Mouse (Mus musculus): ENCODE measurements at regions not wholly inside any gene's neighbourhood (a gene's known extent, or its start where the extent isn't known, plus 50 kb on each side); places are given as distances from the start of the nearest gene placed in this dataset.
"Not testable (repeated sequence)": the region's sequence is repeated elsewhere in the genome, so short reads cannot be mapped to it uniquely, and the experiment has no call there.

DNA sequence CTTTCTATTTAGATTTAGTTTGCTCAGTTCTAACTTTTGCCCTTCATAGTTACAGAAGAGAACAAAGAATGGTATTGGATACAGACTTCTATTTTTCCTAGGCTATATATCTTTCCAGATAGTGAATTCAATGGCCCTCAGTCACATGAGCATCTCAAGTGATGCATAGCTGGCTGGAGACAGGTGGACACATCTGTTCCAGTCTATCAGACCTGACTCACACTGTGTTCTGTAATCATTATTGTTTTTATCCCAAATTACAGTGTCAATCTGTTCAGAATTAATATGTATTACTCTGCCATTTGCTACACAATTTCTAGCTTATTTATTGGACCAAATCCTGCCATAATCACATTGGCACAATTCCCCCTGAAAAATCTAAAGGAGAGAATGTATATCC, 298.0 kb upstream of the Foxg1 start:
- Histone ChIP-seq H3K4me3 (no peak overlapping the region), H3K27ac (no peak overlapping the region)
- no peak for DNase-seq (ENCODE audit: low spot score in 2 of 2)
- TF ChIP-seq CTCF (conservative IDR thresholded peaks at IDR 0.05): no peak

DNA sequence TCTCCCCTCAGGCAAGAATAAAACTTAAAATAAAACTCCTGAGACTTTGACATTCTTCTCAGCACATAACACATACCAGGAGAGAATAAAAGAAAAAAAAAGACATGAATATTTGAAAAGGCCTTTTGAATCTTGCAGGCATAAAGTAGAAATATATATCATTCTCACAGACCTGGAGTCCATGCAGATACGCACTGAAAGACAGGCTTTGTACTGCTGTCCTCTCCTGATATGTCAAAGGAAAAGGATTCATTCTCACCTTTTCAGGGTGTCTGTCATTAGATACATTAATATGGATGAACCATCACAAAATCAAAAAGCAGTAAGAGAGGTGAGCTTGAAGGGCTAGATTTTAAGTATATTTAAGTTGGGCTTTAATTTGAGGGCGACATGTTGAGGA, 296.4 kb upstream of the Foxg1 start:
- Histone ChIP-seq H3K27ac (no peak overlapping the region), H3K4me3 (no peak overlapping the region)
- no peak for DNase-seq (ENCODE audit: low spot score in 2 of 2)
- TF ChIP-seq CTCF (conservative IDR thresholded peaks at IDR 0.05): no peak

GRCm38 (mm10) chr12:49090177-49090576, 292.3 kb upstream of the Foxg1 start:
- DNase-seq (ENCODE audit: low spot score in 2 of 2): no peak
- H3K27ac ChIP-seq: no peak overlapping the region
- H3K4me3 ChIP-seq: no peak overlapping the region
- TF ChIP-seq CTCF (conservative IDR thresholded peaks at IDR 0.05): no peak

DNA sequence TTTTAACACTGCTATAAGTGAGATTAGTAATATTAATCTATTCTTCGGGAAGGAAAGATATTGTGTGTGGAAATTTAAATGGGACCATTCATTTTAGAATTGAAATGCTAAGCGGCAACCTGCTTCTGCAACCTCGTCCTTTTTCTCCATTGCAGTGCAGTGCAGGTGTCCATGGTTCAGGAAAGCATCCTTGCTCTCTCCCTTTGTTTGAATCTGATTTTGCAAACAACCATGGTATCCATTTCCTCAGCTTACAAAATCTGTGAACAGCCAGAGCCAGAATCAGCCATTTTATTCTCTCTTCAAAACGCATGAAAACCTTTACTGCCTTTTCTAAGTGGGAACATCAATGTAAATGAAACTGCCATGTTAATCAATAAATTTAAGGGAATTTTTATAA, 276.5 kb upstream of the Foxg1 start:
- Histone ChIP-seq H3K4me3 (no peak overlapping the region), H3K27ac (no peak overlapping the region)
- no peak for TF ChIP-seq CTCF (conservative IDR thresholded peaks at IDR 0.05)
- DNase-seq (ENCODE audit: low spot score in 2 of 2): no peak

GRCm38 (mm10) chr12:49106399-49107382, 275.8 kb upstream of the Foxg1 start:
- no peak overlapping the region for H3K4me3 ChIP-seq
- no peak overlapping the region for H3K27ac ChIP-seq
- peak; percentile 92 for TF ChIP-seq CTCF (conservative IDR thresholded peaks at IDR 0.05)
- DNase-seq (ENCODE audit: low spot score in 2 of 2): peak; percentile 50 to 59

- Histone ChIP-seq H3K4me3 (no peak overlapping the region), H3K27ac (no peak overlapping the region)
- no peak for DNase-seq (ENCODE audit: low spot score in 2 of 2)
- TF ChIP-seq CTCF (conservative IDR thresholded peaks at IDR 0.05): no peak
Observed at GRCm38 (mm10) chr12:49107415-49108148, 274.9 kb upstream of the Foxg1 start.

GRCm38 (mm10) chr12:49131093-49131492, 251.4 kb upstream of the Foxg1 start:
- not testable (repeated sequence) for H3K27ac ChIP-seq; H3K4me3 ChIP-seq; DNase-seq (ENCODE audit: low spot score in 2 of 2)

DNA sequence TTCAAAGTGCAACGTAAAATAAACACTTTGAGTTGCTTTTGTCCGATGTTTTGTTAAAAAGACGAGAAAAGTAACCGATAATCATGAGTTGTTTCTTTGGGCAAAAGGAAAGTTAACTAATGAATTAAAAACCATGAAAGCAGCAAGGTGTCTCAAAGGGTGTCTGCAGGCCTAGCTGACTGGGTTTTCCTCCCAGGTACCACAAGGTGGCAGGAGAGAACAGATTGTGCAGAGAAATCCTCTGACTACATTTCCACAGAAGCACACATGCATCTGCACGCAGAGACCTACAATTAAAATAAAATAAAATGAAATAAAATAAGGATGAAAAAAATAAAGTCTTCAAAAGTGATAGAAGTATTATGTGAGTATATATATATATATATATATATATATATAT, 212.4 kb upstream of the Foxg1 start:
- Histone ChIP-seq H3K4me3 (no peak overlapping the region), H3K27ac (no peak overlapping the region)
- TF ChIP-seq CTCF (conservative IDR thresholded peaks at IDR 0.05): peak; percentile 78
- peak in 1 of 2 experiments; percentile 38 for DNase-seq (ENCODE audit: low spot score in 2 of 2)

DNA sequence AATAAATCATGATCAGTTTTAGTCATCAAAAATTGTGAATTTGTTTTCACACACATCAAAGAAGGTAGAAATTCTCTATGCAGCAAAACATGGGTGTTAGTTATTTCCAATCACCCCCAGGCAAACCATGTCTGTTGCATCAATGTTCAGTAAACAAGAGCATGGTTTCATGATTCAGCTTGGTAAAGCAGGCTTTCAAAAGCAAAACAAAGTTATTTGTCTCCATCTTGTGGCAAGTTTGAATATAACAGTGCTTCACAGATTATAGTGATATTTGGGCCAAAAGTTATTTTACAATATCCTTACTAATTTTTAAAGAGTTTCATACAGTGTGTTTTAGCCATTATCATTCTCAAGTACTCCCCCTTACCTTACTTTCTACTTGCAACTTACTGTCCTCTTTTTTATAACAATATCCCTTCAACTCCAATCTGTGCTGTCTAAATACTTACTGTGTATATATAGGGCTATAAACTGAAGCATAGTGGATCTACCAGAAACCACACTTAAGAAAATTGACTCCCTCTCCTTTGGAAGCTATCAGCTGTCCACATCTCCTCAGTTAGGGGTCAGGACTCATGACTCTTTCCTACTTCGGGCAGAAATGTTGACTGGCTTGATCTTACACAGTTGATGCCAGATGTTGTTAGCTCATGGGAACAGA, 211.3 kb upstream of the Foxg1 start:
- TF ChIP-seq CTCF (conservative IDR thresholded peaks at IDR 0.05): peak; percentile 82
- no peak for DNase-seq (ENCODE audit: low spot score in 2 of 2)
- no peak overlapping the region for H3K4me3 ChIP-seq
- H3K27ac ChIP-seq: no peak overlapping the region

DNA sequence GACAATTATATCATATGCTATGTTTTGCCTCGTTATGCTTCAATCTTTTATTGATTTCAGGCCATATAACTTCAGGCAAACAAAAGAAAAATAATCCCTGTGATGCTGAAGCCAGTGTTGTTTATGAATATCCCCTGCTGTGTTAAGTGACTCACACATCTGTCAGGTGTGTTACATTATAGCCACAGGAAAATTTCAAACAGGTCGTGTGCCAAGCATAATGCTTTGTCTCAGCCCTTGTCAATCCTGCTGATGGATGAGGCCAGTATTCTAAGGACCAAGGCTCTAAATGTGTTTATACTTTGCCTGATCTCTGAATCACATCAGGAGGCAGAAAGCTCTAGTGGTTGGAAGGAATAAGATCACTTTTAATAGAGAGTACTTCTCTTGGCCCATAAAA, 191.1 kb upstream of the Foxg1 start:
- Histone ChIP-seq H3K4me3 (no peak overlapping the region), H3K27ac (no peak overlapping the region)
- no peak for DNase-seq (ENCODE audit: low spot score in 2 of 2)
- TF ChIP-seq CTCF (conservative IDR thresholded peaks at IDR 0.05): no peak

GRCm38 (mm10) chr12:49233524-49234306, 148.7 kb upstream of the Foxg1 start:
- Histone ChIP-seq H3K27ac (no peak overlapping the region), H3K4me3 (no peak overlapping the region)
- no peak for DNase-seq (ENCODE audit: low spot score in 2 of 2)
- TF ChIP-seq CTCF (conservative IDR thresholded peaks at IDR 0.05): no peak

All from layer of hippocampus, adult 2 months (tissue).